Mouse (Mus musculus) G1E (cell line): Measurements from ENCODE around the gene Spns2.

Source experiments
- CTCF ChIP-seq: IDR thresholded peaks from 2 replicates; pipeline ENCODE4 v1.5.1; 2012; ENCODE audit warnings: low read depth, low read length, inconsistent platforms, mixed read lengths
- GATA1 ChIP-seq: IDR thresholded peaks from 2 replicates; pipeline ENCODE4 v1.6.1; 2012; ENCODE audit warnings: borderline replicate concordance, low read length, inconsistent platforms, mixed read lengths
- POLR2AphosphoS5 ChIP-seq: IDR thresholded peaks from 2 replicates; pipeline ENCODE4 v1.6.1; 2012; ENCODE audit warnings: low read depth, low read length, inconsistent platforms; ENCODE audit not compliant: insufficient replicate concordance
- TAL1 ChIP-seq: conservative IDR thresholded peaks from 2 replicates; pipeline ENCODE4 v1.6.1; 2012; ENCODE audit warnings: low read depth, low read length, inconsistent platforms, mixed read lengths

DNA sequence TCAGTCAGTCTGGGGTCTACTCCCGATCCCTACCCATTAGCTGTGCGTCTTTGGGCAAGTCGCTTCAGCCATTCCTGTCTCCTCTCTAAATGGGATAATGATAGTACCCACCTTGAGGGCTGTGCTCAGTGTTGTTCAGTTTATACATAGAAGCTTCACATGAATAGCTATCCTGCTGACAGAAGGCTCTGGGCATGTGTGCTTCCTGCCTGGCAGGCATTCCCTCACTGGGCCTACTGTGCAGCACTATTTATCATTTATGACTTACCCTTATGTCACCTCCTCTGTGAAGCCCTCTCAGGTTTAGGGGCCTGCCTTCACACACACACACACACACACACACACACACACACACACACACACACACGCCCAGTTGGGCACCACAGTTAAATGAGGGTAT is 10.4 kb upstream of the Spns2 start:
- no peak for TF ChIP-seq CTCF
- no peak for TF ChIP-seq GATA1
- no peak for TF ChIP-seq TAL1
- no peak for TF ChIP-seq POLR2AphosphoS5
